Mouse (Mus musculus): Measurements from ENCODE around the gene Gm28576. TPM values are rescaled to one million over a fixed set of nuclear protein-coding genes. Genes with fewer than 3 reads are reported as not detected.
"Not testable (repeated sequence)": the region's sequence is repeated elsewhere in the genome, so short reads cannot be mapped to it uniquely, and the experiment has no call there.

Gene Gm28576
- not detected in 2 replicates for polyA plus RNA-seq (2015; fragmentation: Nextera tagmentation; extraction: Ambion mirVana)

GRCm38 (mm10) chrY:7722641-7723040 lies at the start of gene Gm28576:
Gene Gm28576 (plus strand): TSS chrY:7722941.
- not testable (repeated sequence) for H3K4me2 ChIP-seq; H3K4me1 ChIP-seq; H3K27me3 ChIP-seq (replicated peaks); H3K36me3 ChIP-seq; H3K9ac ChIP-seq (replicated peaks); H3K9me3 ChIP-seq (replicated peaks); H3K4me3 ChIP-seq (replicated peaks); ATAC-seq (ENCODE audit: low FRiP score); H3K27ac ChIP-seq (replicated peaks)
- no CpG with 5 or more reads among the region's 8 CpGs for WGBS

Other genes starting within 250 kb of the Gm28576 start
- 0.05 TPM in 1 of 2 replicates, not detected in the other for gene Gm20826, start 84.5 kb upstream of the Gm28576 start, polyA plus RNA-seq (2015; fragmentation: Nextera tagmentation; extraction: Ambion mirVana)

All from neural tube, embryonic 15.5 days (tissue).